Mouse (Mus musculus): ENCODE results near the gene Rpl27a. TPM values are rescaled to one million over a fixed set of nuclear protein-coding genes. Genes with fewer than 3 reads are reported as not detected.

The Rpl27a gene
- polyA plus RNA-seq (2012): 866 and 1,006 TPM in 2 replicates

- no peak for TF ChIP-seq TAL1 (IDR thresholded peaks at IDR 0.05; ENCODE audit: low read length)
- peaks cover 45% of the 10 kb centered on the region for H3K36me3 ChIP-seq (ENCODE audit: control insufficient read depth)
- H3K4me1 ChIP-seq (ENCODE audit: control insufficient read depth): peaks cover 59% of the 10 kb centered on the region
- no peaks in the 10 kb centered on the region for H3K9me3 ChIP-seq (ENCODE audit: control insufficient read depth, low read length)
- no peaks in the 10 kb centered on the region for H3K27me3 ChIP-seq (ENCODE audit: control insufficient read depth)
- peak within 1 kb of the TSS; percentile 79 for H3K4me3 ChIP-seq (replicated peaks)
Observed at GRCm38 (mm10) chr7:109518838-109519696, at the start of gene Rpl27a. TSS of gene Rpl27a (plus strand) at chr7:109519147.

- Histone ChIP-seq H3K9me3 (ENCODE audit: control insufficient read depth, low read length) (no peaks in the 10 kb centered on the region), H3K4me1 (ENCODE audit: control insufficient read depth) (no peaks in the 10 kb centered on the region), H3K27me3 (ENCODE audit: control insufficient read depth) (no peaks in the 10 kb centered on the region), H3K4me3 (replicated peaks) (no peak overlapping the region), H3K36me3 (ENCODE audit: control insufficient read depth) (no peaks in the 10 kb centered on the region)
- TF ChIP-seq GATA1 (IDR thresholded peaks at IDR 0.05; ENCODE audit: low read length): no peak
- no peak for TF ChIP-seq TAL1 (IDR thresholded peaks at IDR 0.05; ENCODE audit: low read length)
Observed at GRCm38 (mm10) chr7:109470700-109471099, 48.2 kb upstream of the Rpl27a start.

GRCm38 (mm10) chr7:109477926-109478325, 41.0 kb upstream of the Rpl27a start:
- H3K4me3 ChIP-seq (replicated peaks): no peak overlapping the region
- no peaks in the 10 kb centered on the region for H3K4me1 ChIP-seq (ENCODE audit: control insufficient read depth)
- no peak for TF ChIP-seq TAL1 (IDR thresholded peaks at IDR 0.05; ENCODE audit: low read length)
- TF ChIP-seq GATA1 (IDR thresholded peaks at IDR 0.05; ENCODE audit: low read length): no peak
- no peaks in the 10 kb centered on the region for H3K36me3 ChIP-seq (ENCODE audit: control insufficient read depth)
- no peaks in the 10 kb centered on the region for H3K9me3 ChIP-seq (ENCODE audit: control insufficient read depth, low read length)
- no peaks in the 10 kb centered on the region for H3K27me3 ChIP-seq (ENCODE audit: control insufficient read depth)

GRCm38 (mm10) chr7:109480765-109481197, 38.2 kb upstream of the Rpl27a start:
- Histone ChIP-seq H3K9me3 (ENCODE audit: control insufficient read depth, low read length) (no peaks in the 10 kb centered on the region), H3K27me3 (ENCODE audit: control insufficient read depth) (no peaks in the 10 kb centered on the region), H3K36me3 (ENCODE audit: control insufficient read depth) (no peaks in the 10 kb centered on the region), H3K4me1 (ENCODE audit: control insufficient read depth) (no peaks in the 10 kb centered on the region), H3K4me3 (replicated peaks) (no peak overlapping the region)
- TF ChIP-seq TAL1 (IDR thresholded peaks at IDR 0.05; ENCODE audit: low read length) (no peak), GATA1 (IDR thresholded peaks at IDR 0.05; ENCODE audit: low read length) (no peak)

- Histone ChIP-seq H3K4me3 (replicated peaks) (no peak overlapping the region), H3K27me3 (ENCODE audit: control insufficient read depth) (no peaks in the 10 kb centered on the region), H3K9me3 (ENCODE audit: control insufficient read depth, low read length) (no peaks in the 10 kb centered on the region), H3K36me3 (ENCODE audit: control insufficient read depth) (no peaks in the 10 kb centered on the region), H3K4me1 (ENCODE audit: control insufficient read depth) (no peaks in the 10 kb centered on the region)
- TF ChIP-seq TAL1 (IDR thresholded peaks at IDR 0.05; ENCODE audit: low read length): no peak
- no peak for TF ChIP-seq GATA1 (IDR thresholded peaks at IDR 0.05; ENCODE audit: low read length)
Observed at GRCm38 (mm10) chr7:109484221-109484620, 34.7 kb upstream of the Rpl27a start.

- Histone ChIP-seq H3K36me3 (ENCODE audit: control insufficient read depth) (no peaks in the 10 kb centered on the region), H3K9me3 (ENCODE audit: control insufficient read depth, low read length) (no peaks in the 10 kb centered on the region), H3K4me1 (ENCODE audit: control insufficient read depth) (no peaks in the 10 kb centered on the region), H3K27me3 (ENCODE audit: control insufficient read depth) (peaks cover 22% of the 10 kb centered on the region), H3K4me3 (replicated peaks) (no peak overlapping the region)
- no peak for TF ChIP-seq GATA1 (IDR thresholded peaks at IDR 0.05; ENCODE audit: low read length)
- TF ChIP-seq TAL1 (IDR thresholded peaks at IDR 0.05; ENCODE audit: low read length): no peak
Observed at GRCm38 (mm10) chr7:109492616-109493318, 26.2 kb upstream of the Rpl27a start.

- no peaks in the 10 kb centered on the region for H3K36me3 ChIP-seq (ENCODE audit: control insufficient read depth)
- TF ChIP-seq TAL1 (IDR thresholded peaks at IDR 0.05; ENCODE audit: low read length) (no peak), GATA1 (IDR thresholded peaks at IDR 0.05; ENCODE audit: low read length) (no peak)
- H3K27me3 ChIP-seq (ENCODE audit: control insufficient read depth): peaks cover 22% of the 10 kb centered on the region
- no peaks in the 10 kb centered on the region for H3K4me1 ChIP-seq (ENCODE audit: control insufficient read depth)
- H3K9me3 ChIP-seq (ENCODE audit: control insufficient read depth, low read length): no peaks in the 10 kb centered on the region
- no peak overlapping the region for H3K4me3 ChIP-seq (replicated peaks)
Observed at GRCm38 (mm10) chr7:109493319-109494316, 25.3 kb upstream of the Rpl27a start.

GRCm38 (mm10) chr7:109497507-109497906, 21.4 kb upstream of the Rpl27a start:
- H3K27me3 ChIP-seq (ENCODE audit: control insufficient read depth): peaks cover 20% of the 10 kb centered on the region
- TF ChIP-seq GATA1 (IDR thresholded peaks at IDR 0.05; ENCODE audit: low read length) (no peak), TAL1 (IDR thresholded peaks at IDR 0.05; ENCODE audit: low read length) (no peak)

More at GRCm38 (mm10) chr7:109497507-109497906, 21.4 kb upstream of the Rpl27a start:
- no peak overlapping the region for H3K4me3 ChIP-seq (replicated peaks)
- no peaks in the 10 kb centered on the region for H3K4me1 ChIP-seq (ENCODE audit: control insufficient read depth)
- no peaks in the 10 kb centered on the region for H3K36me3 ChIP-seq (ENCODE audit: control insufficient read depth)
- no peaks in the 10 kb centered on the region for H3K9me3 ChIP-seq (ENCODE audit: control insufficient read depth, low read length)
